Mouse (Mus musculus): ENCODE measurements around the gene Ephx3. TPM values are rescaled to one million over a fixed set of nuclear protein-coding genes. Genes with fewer than 3 reads are reported as not detected.

The Ephx3 gene
- polyA plus RNA-seq (2012; rRNA removed) (0.08 and 0.13 TPM in 2 replicates), polyA plus RNA-seq (2014; fragmentation: Nextera tagmentation; extraction: Ambion mirVana) (not detected in 2 replicates)

- TF ChIP-seq CTCF (IDR thresholded peaks at IDR 0.05; ENCODE audit: low read depth) (no peak), EP300 (IDR thresholded peaks at IDR 0.05; ENCODE audit: low read depth) (no peak)
- DNase-seq (ENCODE audit: low read depth in 3 of 3, low spot score in 3 of 3): no peak
- Histone ChIP-seq H3K27ac (no peak within 1 kb of the TSS), H3K36me3 (replicated peaks; ENCODE audit: control insufficient read depth, insufficient read depth, low read depth) (no peaks in the 10 kb centered on the region), H3K4me1 (replicated peaks; ENCODE audit: control insufficient read depth in 2 of 2, insufficient read depth in 2 of 2, low read length in 1 of 2) (peaks cover 4 to 9% of the 10 kb centered on the region in 2 experiments; a peak in 3 of 4 replicates), H3K9ac (replicated peaks) (no peak within 1 kb of the TSS; the same call in 1 of the 2 replicates), H3K4me2 (ENCODE audit: low read depth) (peak within 1 kb of the TSS; percentile 48), H3K9me3 (ENCODE audit: control insufficient read depth, low read length) (no peaks in the 10 kb centered on the region), H3K27me3 (ENCODE audit: control insufficient read depth, insufficient read depth, low read length) (peaks cover 23% of the 10 kb centered on the region), H3K4me3 (ENCODE audit: insufficient read depth in 1 of 2, low read depth in 2 of 2, low read length in 2 of 2) (peak within 1 kb of the TSS in 1 of 2 experiments; percentile 33; a peak in 2 of 4 replicates)
- no peak for ATAC-seq (ENCODE audit: insufficient read depth)
- 7% methylated on average over 42 of the region's 42 CpGs for WGBS (ENCODE audit: insufficient replicate concordance)
These were observed at the start of gene Ephx3 for GRCm38 (mm10) chr17:32188863-32189636. Gene Ephx3, minus strand, starts transcription at chr17:32189549.

- Histone ChIP-seq H3K9ac (replicated peaks) (no peak overlapping the region), H3K9me3 (ENCODE audit: control insufficient read depth, low read length) (no peaks in the 10 kb centered on the region), H3K4me3 (ENCODE audit: insufficient read depth in 1 of 2, low read depth in 2 of 2, low read length in 2 of 2) (no peak overlapping the region), H3K27ac (no peak overlapping the region), H3K36me3 (replicated peaks; ENCODE audit: control insufficient read depth, insufficient read depth, low read depth) (no peaks in the 10 kb centered on the region; the same call in 1 of the 2 replicates), H3K27me3 (ENCODE audit: control insufficient read depth, insufficient read depth, low read length) (no peaks in the 10 kb centered on the region), H3K4me1 (replicated peaks; ENCODE audit: control insufficient read depth in 2 of 2, insufficient read depth in 2 of 2, low read length in 1 of 2) (peaks cover 3 to 14% of the 10 kb centered on the region in 2 experiments; a peak in 3 of 4 replicates), H3K4me2 (ENCODE audit: low read depth) (no peak overlapping the region)
- 32% methylated on average over 1 of the region's 1 CpGs for WGBS (ENCODE audit: insufficient replicate concordance)
- TF ChIP-seq EP300 (IDR thresholded peaks at IDR 0.05; ENCODE audit: low read depth) (no peak), CTCF (IDR thresholded peaks at IDR 0.05; ENCODE audit: low read depth) (no peak)
- ATAC-seq (ENCODE audit: insufficient read depth) (no peak), DNase-seq (ENCODE audit: low read depth in 3 of 3, low spot score in 3 of 3) (no peak)
These were observed 49.2 kb upstream of the Ephx3 start for GRCm38 (mm10) chr17:32238589-32238988.

- no peak overlapping the region for H3K27ac ChIP-seq
- H3K36me3 ChIP-seq (replicated peaks; ENCODE audit: control insufficient read depth, insufficient read depth, low read depth): no peaks in the 10 kb centered on the region
- peaks cover 3 to 10% of the 10 kb centered on the region in 2 experiments; a peak in 3 of 4 replicates for H3K4me1 ChIP-seq (replicated peaks; ENCODE audit: control insufficient read depth in 2 of 2, insufficient read depth in 2 of 2, low read length in 1 of 2)
- no peak for TF ChIP-seq EP300 (IDR thresholded peaks at IDR 0.05; ENCODE audit: low read depth)
- TF ChIP-seq CTCF (IDR thresholded peaks at IDR 0.05; ENCODE audit: low read depth): no peak
- H3K27me3 ChIP-seq (ENCODE audit: control insufficient read depth, insufficient read depth, low read length): no peaks in the 10 kb centered on the region
- no peak overlapping the region for H3K4me3 ChIP-seq (ENCODE audit: insufficient read depth in 1 of 2, low read depth in 2 of 2, low read length in 2 of 2)
- no peak for ATAC-seq (ENCODE audit: insufficient read depth)
- 86% methylated on average over 5 of the region's 5 CpGs for WGBS (ENCODE audit: insufficient replicate concordance)
- H3K9me3 ChIP-seq (ENCODE audit: control insufficient read depth, low read length): no peaks in the 10 kb centered on the region
- no peak overlapping the region for H3K4me2 ChIP-seq (ENCODE audit: low read depth)
- DNase-seq (ENCODE audit: low read depth in 3 of 3, low spot score in 3 of 3): no peak
- H3K9ac ChIP-seq (replicated peaks): no peak overlapping the region
These were observed 46.3 kb upstream of the Ephx3 start for GRCm38 (mm10) chr17:32235534-32236191.

- no peaks in the 10 kb centered on the region for H3K4me1 ChIP-seq (replicated peaks; ENCODE audit: control insufficient read depth in 2 of 2, insufficient read depth in 2 of 2, low read length in 1 of 2)
- DNase-seq (ENCODE audit: low read depth in 3 of 3, low spot score in 3 of 3) (no peak), ATAC-seq (ENCODE audit: insufficient read depth) (no peak)
- no peak for TF ChIP-seq CTCF (IDR thresholded peaks at IDR 0.05; ENCODE audit: low read depth)
- no peak for TF ChIP-seq EP300 (IDR thresholded peaks at IDR 0.05; ENCODE audit: low read depth)
- no peak overlapping the region for H3K4me3 ChIP-seq (ENCODE audit: insufficient read depth in 1 of 2, low read depth in 2 of 2, low read length in 2 of 2)
- H3K4me2 ChIP-seq (ENCODE audit: low read depth): no peak overlapping the region
- no peak overlapping the region for H3K9ac ChIP-seq (replicated peaks)
- H3K36me3 ChIP-seq (replicated peaks; ENCODE audit: control insufficient read depth, insufficient read depth, low read depth): peaks cover 6% of the 10 kb centered on the region
- no peaks in the 10 kb centered on the region for H3K27me3 ChIP-seq (ENCODE audit: control insufficient read depth, insufficient read depth, low read length)
- H3K27ac ChIP-seq: no peak overlapping the region
- no peaks in the 10 kb centered on the region for H3K9me3 ChIP-seq (ENCODE audit: control insufficient read depth, low read length)
These were observed 43.8 kb upstream of the Ephx3 start for GRCm38 (mm10) chr17:32233174-32233573.

GRCm38 (mm10) chr17:32229256-32229655, 39.9 kb upstream of the Ephx3 start:
- TF ChIP-seq CTCF (IDR thresholded peaks at IDR 0.05; ENCODE audit: low read depth): no peak
- TF ChIP-seq EP300 (IDR thresholded peaks at IDR 0.05; ENCODE audit: low read depth): no peak
- Histone ChIP-seq H3K4me1 (replicated peaks; ENCODE audit: control insufficient read depth in 2 of 2, insufficient read depth in 2 of 2, low read length in 1 of 2) (no peaks in the 10 kb centered on the region), H3K4me3 (ENCODE audit: insufficient read depth in 1 of 2, low read depth in 2 of 2, low read length in 2 of 2) (no peak overlapping the region), H3K9me3 (ENCODE audit: control insufficient read depth, low read length) (no peaks in the 10 kb centered on the region), H3K9ac (replicated peaks) (no peak overlapping the region), H3K4me2 (ENCODE audit: low read depth) (no peak overlapping the region), H3K27ac (no peak overlapping the region), H3K36me3 (replicated peaks; ENCODE audit: control insufficient read depth, insufficient read depth, low read depth) (peaks cover 33% of the 10 kb centered on the region), H3K27me3 (ENCODE audit: control insufficient read depth, insufficient read depth, low read length) (no peaks in the 10 kb centered on the region)
- ATAC-seq (ENCODE audit: insufficient read depth): no peak
- DNase-seq (ENCODE audit: low read depth in 3 of 3, low spot score in 3 of 3): no peak
- 98% methylated on average over 4 of the region's 4 CpGs for WGBS (ENCODE audit: insufficient replicate concordance)
